Mouse (Mus musculus) heart, embryonic 11.5 days (tissue): ENCODE measurements around the gene Epb41l3. TPM values are rescaled to one million over a fixed set of nuclear protein-coding genes. Genes with fewer than 3 reads are reported as not detected.
A peak's percentile ranks its signal among the peaks of the same experiment; 100 is the strongest.

ENCODE experiments used
- ATAC-seq: fragments of 200-750 bp; cut with Nextera tagmentation; replicated peaks from 2 replicates; pipeline ENCODE4 v1.8.0; 2017; ENCODE audit warnings: moderate library complexity; ENCODE audit not compliant: insufficient number of reproducible peaks, low FRiP score, low TSS enrichment
- H3K27ac ChIP-seq: fragments of 300-500 bp; sonication (generic); 2 replicates; pipeline ENCODE4 v1.5.1; 2014; ENCODE audit warnings: mild to moderate bottlenecking, low read depth, low read length
- H3K27me3 ChIP-seq: fragments of 300-500 bp; sonication (generic); 2 replicates; pipeline ENCODE4 v1.6.1; 2014; ENCODE audit warnings: mild to moderate bottlenecking, low read length, mixed read lengths; ENCODE audit not compliant: control insufficient read depth, insufficient read depth
- H3K36me3 ChIP-seq: fragments of 300-500 bp; sonication (generic); 2 replicates; pipeline ENCODE4 v1.6.1; 2014; ENCODE audit warnings: mild to moderate bottlenecking, low read length, moderate library complexity, mixed read lengths; ENCODE audit not compliant: control insufficient read depth, insufficient read depth
- H3K4me1 ChIP-seq: fragments of 300-500 bp; sonication (generic); 2 replicates; pipeline ENCODE4 v1.6.1; 2014; ENCODE audit warnings: low read length; ENCODE audit not compliant: control insufficient read depth, insufficient read depth
- H3K4me2 ChIP-seq: fragments of 300-500 bp; sonication (generic); 2 replicates; pipeline ENCODE4 v1.6.1; 2014; ENCODE audit warnings: mild to moderate bottlenecking, moderate library complexity
- H3K4me3 ChIP-seq: fragments of 300-500 bp; sonication (generic); 2 replicates; pipeline ENCODE4 v1.5.1; 2014; ENCODE audit warnings: low read depth, low read length
- H3K9ac ChIP-seq: fragments of 300-500 bp; sonication (generic); 2 replicates; pipeline ENCODE4 v1.6.1; 2014; ENCODE audit warnings: mild to moderate bottlenecking, low read depth, low read length, moderate library complexity
- H3K9me3 ChIP-seq: fragments of 300-500 bp; sonication (generic); replicated peaks from 2 replicates; pipeline ENCODE4 v1.6.1; 2016; ENCODE audit warnings: low read length; ENCODE audit not compliant: control insufficient read depth
- WGBS: fragments of 180-500 bp; shearing (Covaris S2); extraction: QIAGEN DNeasy Blood & Tissue Kit; methylation state at CpG from one replicate; pipeline ENCODE4 v1.1.7; 2014; ENCODE audit not compliant: insufficient replicate concordance; 5-methylcytosine and 5-hydroxymethylcytosine counted together
- polyA plus RNA-seq: library from polyadenylated mRNA; unstranded; fragments of >200 nt; fragmentation: Nextera tagmentation; extraction: Ambion mirVana; gene quantifications from 2 replicates; pipeline ENCODE4 v1.2.1, GENCODE M21; 2014

The Epb41l3 gene
- polyA plus RNA-seq, 1 experiment from 2014 or later = 118 TPM

DNA sequence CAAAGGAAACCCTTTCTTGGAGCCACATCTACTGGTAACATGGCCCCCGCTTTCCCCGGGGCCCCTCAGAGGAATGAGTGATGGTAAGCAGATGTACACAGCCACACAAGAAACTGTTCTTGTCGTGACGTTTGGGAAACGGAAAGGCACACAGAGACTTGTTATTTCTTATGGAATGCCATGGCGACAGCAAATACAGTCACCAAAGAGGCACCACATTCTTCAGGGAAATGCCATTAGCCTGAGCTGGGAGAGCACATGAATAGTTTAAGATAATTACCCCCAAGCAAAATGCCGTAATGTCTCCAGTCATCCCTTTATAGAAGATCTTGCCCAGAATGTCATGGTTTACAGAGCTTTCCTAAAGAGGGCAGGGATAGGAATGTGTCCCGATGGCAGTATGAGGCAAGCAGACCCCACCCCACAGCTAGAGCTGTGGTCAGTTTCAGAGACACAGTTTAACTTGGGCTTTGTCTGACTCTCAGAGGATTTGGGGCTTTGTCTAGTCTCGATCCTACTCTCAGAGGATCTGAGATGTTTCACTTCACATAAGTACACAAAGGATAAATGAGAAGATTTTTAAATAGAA, 152.0 kb downstream of the Epb41l3 start:
- no peak overlapping the region for H3K9ac ChIP-seq
- no peaks in the 10 kb centered on the region for H3K9me3 ChIP-seq
- H3K4me3 ChIP-seq = no peak overlapping the region
- H3K36me3 ChIP-seq = no peaks in the 10 kb centered on the region; the same call in 1 of the 2 replicates
- H3K27me3 ChIP-seq = no peaks in the 10 kb centered on the region
- H3K4me2 ChIP-seq = peak overlapping the region; percentile 30
- H3K4me1 ChIP-seq = peaks cover 30% of the 10 kb centered on the region
- H3K27ac ChIP-seq = peak overlapping the region; percentile 46
- WGBS = 35% methylated on average over 9 of the region's 9 CpGs
- ATAC-seq = no peak

DNA sequence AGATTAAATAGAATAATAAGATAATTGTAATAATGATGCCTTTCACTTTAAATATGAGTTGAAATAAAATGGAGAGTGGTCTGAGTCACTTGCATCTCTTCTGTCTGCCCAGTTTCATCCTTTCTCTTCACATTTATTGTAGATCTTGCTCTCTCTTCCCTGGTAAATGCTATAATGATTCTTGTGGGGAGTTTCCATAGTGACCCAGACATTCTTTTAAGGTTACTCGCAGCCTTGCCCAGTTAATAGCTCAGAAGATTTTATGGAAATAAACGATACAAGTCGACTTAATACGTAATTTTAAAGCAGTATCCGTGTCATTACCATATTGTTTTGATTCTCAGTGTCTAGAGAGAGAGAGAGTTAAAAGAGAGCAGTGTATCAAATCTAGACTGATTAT, 154.0 kb downstream of the Epb41l3 start:
- no peaks in the 10 kb centered on the region for H3K9me3 ChIP-seq
- no peak overlapping the region for H3K4me3 ChIP-seq
- H3K4me2 ChIP-seq = no peak overlapping the region
- H3K4me1 ChIP-seq = peaks cover 19% of the 10 kb centered on the region
- 76% methylated on average over 5 of the region's 5 CpGs for WGBS
- H3K27me3 ChIP-seq = no peaks in the 10 kb centered on the region
- ATAC-seq = no peak
- H3K27ac ChIP-seq = no peak overlapping the region
- H3K9ac ChIP-seq = no peak overlapping the region
- no peaks in the 10 kb centered on the region; the same call in 1 of the 2 replicates for H3K36me3 ChIP-seq

DNA sequence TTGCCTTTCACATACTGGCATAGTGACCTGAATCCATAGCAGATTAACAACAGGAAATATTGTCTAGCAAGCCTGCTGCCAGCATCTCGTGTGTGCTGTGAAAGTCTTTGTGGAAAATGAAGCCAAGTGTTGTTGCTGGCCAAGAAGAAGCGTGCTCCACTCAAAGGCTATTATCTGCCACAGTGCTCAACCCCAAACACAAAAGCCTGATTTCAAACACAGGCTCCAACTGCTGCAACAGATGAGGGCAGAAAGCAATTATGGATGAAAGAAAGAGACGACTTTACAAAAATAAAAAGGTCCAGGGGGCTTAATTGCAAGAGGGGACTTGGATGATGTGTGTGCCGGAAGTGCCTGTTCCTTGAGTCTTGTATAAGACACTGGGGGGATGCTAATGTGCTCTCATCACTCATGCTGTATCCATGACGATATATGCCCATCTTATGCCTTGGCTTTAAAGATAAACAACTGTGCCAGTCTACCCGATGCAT, 154.7 kb downstream of the Epb41l3 start:
- ATAC-seq = no peak

DNA sequence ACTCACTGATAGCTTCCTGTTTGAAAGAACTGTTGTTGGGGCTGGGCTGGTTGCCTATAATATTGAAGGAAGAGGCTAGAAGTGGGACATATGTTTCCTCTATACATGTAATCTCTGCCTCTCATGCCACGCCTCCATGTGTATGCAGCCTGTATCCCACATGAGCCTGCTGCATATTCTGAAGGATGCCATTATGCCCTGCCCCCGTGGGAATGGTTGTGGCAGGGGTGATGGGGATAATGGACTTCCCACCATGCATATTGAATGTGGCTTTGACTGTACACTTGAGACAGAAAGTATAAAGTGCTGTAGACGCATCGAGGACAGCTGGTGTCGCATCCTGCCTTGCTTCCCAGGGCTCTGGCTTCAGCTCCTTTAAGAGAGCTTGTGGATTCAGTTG, 155.9 kb downstream of the Epb41l3 start:
- Histone ChIP-seq H3K27ac (no peak overlapping the region), H3K36me3 (no peaks in the 10 kb centered on the region), H3K4me1 (peaks cover 18% of the 10 kb centered on the region), H3K4me2 (no peak overlapping the region), H3K9me3 (no peaks in the 10 kb centered on the region), H3K9ac (no peak overlapping the region), H3K4me3 (no peak overlapping the region), H3K27me3 (no peaks in the 10 kb centered on the region)
- 84% methylated on average over 5 of the region's 5 CpGs for WGBS
- ATAC-seq = no peak

More for the DNA sequence above, 154.7 kb downstream of the Epb41l3 start:
- H3K9ac ChIP-seq = no peak overlapping the region
- peaks cover 19% of the 10 kb centered on the region for H3K4me1 ChIP-seq
- no peak overlapping the region for H3K4me2 ChIP-seq
- H3K4me3 ChIP-seq = no peak overlapping the region
- 60% methylated on average over 6 of the region's 6 CpGs for WGBS
- no peaks in the 10 kb centered on the region; the same call in 1 of the 2 replicates for H3K36me3 ChIP-seq
- H3K27me3 ChIP-seq = no peaks in the 10 kb centered on the region
- no peak overlapping the region for H3K27ac ChIP-seq
- H3K9me3 ChIP-seq = no peaks in the 10 kb centered on the region

GRCm38 (mm10) chr17:69237172-69237571, 161.7 kb downstream of the Epb41l3 start:
- no peak for ATAC-seq
- Histone ChIP-seq H3K9ac (no peak overlapping the region), H3K4me2 (no peak overlapping the region), H3K36me3 (peaks cover 2% of the 10 kb centered on the region; the same call in 1 of the 2 replicates), H3K4me1 (no peaks in the 10 kb centered on the region), H3K9me3 (no peaks in the 10 kb centered on the region), H3K27ac (no peak overlapping the region), H3K27me3 (no peaks in the 10 kb centered on the region), H3K4me3 (no peak overlapping the region)
- 89% methylated on average over 3 of the region's 3 CpGs for WGBS

GRCm38 (mm10) chr17:69238810-69239373, 163.4 kb downstream of the Epb41l3 start:
- H3K4me1 ChIP-seq = no peaks in the 10 kb centered on the region
- no peak overlapping the region for H3K4me3 ChIP-seq
- H3K9me3 ChIP-seq = no peaks in the 10 kb centered on the region
- no peak overlapping the region for H3K9ac ChIP-seq
- no peaks in the 10 kb centered on the region for H3K27me3 ChIP-seq
- H3K36me3 ChIP-seq = peaks cover 2% of the 10 kb centered on the region; the same call in 1 of the 2 replicates
- no peak overlapping the region for H3K27ac ChIP-seq
- H3K4me2 ChIP-seq = no peak overlapping the region
- WGBS = 92% methylated on average over 4 of the region's 4 CpGs
- ATAC-seq = no peak

GRCm38 (mm10) chr17:69239423-69239822, 163.9 kb downstream of the Epb41l3 start:
- no peak overlapping the region for H3K4me3 ChIP-seq
- 87% methylated on average over 6 of the region's 6 CpGs for WGBS
- ATAC-seq = no peak
- H3K4me1 ChIP-seq = no peaks in the 10 kb centered on the region
- no peak overlapping the region for H3K9ac ChIP-seq
- no peak overlapping the region for H3K4me2 ChIP-seq
- no peak overlapping the region for H3K27ac ChIP-seq
- H3K9me3 ChIP-seq = no peaks in the 10 kb centered on the region
- H3K36me3 ChIP-seq = peaks cover 2% of the 10 kb centered on the region; the same call in 1 of the 2 replicates
- H3K27me3 ChIP-seq = no peaks in the 10 kb centered on the region

DNA sequence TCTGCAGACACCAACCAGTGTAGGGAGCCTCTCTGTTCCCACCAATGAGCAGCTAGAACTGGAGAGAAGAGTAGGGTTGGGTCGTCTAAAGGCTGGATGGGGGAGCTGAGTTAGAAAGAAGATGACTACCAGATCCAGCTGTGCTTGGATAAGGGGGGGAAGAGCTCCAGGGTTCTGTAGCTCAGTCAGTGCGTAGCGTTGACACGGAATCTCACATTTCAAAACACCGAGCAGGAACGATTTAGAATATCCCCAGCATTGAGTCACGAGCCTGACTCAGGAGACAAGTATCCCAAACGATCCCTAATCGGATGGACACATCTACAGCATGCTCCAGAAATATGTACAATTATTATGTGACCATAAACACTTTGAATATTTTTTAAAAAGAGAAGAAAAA, 180.4 kb downstream of the Epb41l3 start:
- Histone ChIP-seq H3K27ac (no peak overlapping the region), H3K4me3 (no peak overlapping the region), H3K4me2 (no peak overlapping the region), H3K9ac (no peak overlapping the region), H3K36me3 (peaks cover 5% of the 10 kb centered on the region), H3K9me3 (no peaks in the 10 kb centered on the region), H3K27me3 (no peaks in the 10 kb centered on the region), H3K4me1 (peaks cover 3% of the 10 kb centered on the region; the same call in 1 of the 2 replicates)
- 69% methylated on average over 9 of the region's 9 CpGs for WGBS
- ATAC-seq = no peak
